Mouse (Mus musculus) MEL (cell line): ENCODE results near the gene Atf7.

Experiments
- CHD2 ChIP-seq: IDR thresholded peaks from 2 replicates; pipeline ENCODE4 v1.6.1; 2011; ENCODE audit warnings: low read length, improper control_type of control experiment
- CTCF ChIP-seq, 3 experiments: IDR thresholded peaks in 2 of 3; conservative IDR thresholded peaks in 1 of 3; 2 replicates each; pipeline ENCODE4 v1.5.1; 2011 to 2012; ENCODE audit warnings: low read length in 3 of 3, low read depth in 2 of 3, mild to moderate bottlenecking in 2 of 3, improper control_type of control experiment in 1 of 3, inconsistent platforms in 1 of 3, mixed read lengths in 1 of 3, moderate library complexity in 1 of 3; ENCODE audit not compliant: control insufficient read depth in 1 of 3, insufficient read depth in 1 of 3, poor library complexity in 1 of 3, severe bottlenecking in 1 of 3
- ELF1 ChIP-seq: IDR thresholded peaks from 2 replicates; pipeline ENCODE4 v1.6.1; 2014; ENCODE audit warnings: low read depth, mild to moderate bottlenecking, inconsistent platforms, low read length, improper control_type of control experiment, moderate library complexity
- EP300 ChIP-seq, 2 experiments: IDR thresholded peaks; 2 replicates each; pipeline ENCODE4 v1.6.1; 2011; ENCODE audit warnings: improper control_type of control experiment in 2 of 2, low read length in 2 of 2, low read depth in 1 of 2, mild to moderate bottlenecking in 1 of 2
- GATA1 ChIP-seq: IDR thresholded peaks from 2 replicates; pipeline ENCODE4 v1.6.1; 2011; ENCODE audit warnings: low read depth, low read length, improper control_type of control experiment
- POLR2AphosphoS2 ChIP-seq: IDR thresholded peaks from 2 replicates; pipeline ENCODE4 v1.6.1; 2011; ENCODE audit warnings: low read length, improper control_type of control experiment
- RCOR1 ChIP-seq: IDR thresholded peaks from 2 replicates; pipeline ENCODE4 v1.6.1; 2012; ENCODE audit warnings: low read depth, mild to moderate bottlenecking, inconsistent platforms, low read length, improper control_type of control experiment
- SIN3A ChIP-seq: IDR thresholded peaks from 2 replicates; pipeline ENCODE4 v1.6.1; 2012; ENCODE audit warnings: low read length, improper control_type of control experiment, inconsistent platforms
- TAL1 ChIP-seq: IDR thresholded peaks from 2 replicates; pipeline ENCODE4 v1.6.1; 2012; ENCODE audit warnings: mild to moderate bottlenecking, inconsistent platforms, low read length, moderate library complexity, mixed read lengths
- TBP ChIP-seq: IDR thresholded peaks from 2 replicates; pipeline ENCODE4 v1.8.0; 2011; ENCODE audit warnings: low read depth, low read length, improper control_type of control experiment
- USF1 ChIP-seq: IDR thresholded peaks from 2 replicates; pipeline ENCODE4 v1.6.1; 2014; ENCODE audit warnings: low read depth, mild to moderate bottlenecking, inconsistent platforms, low read length, improper control_type of control experiment, moderate library complexity

GRCm38 (mm10) chr15:102581205-102581604 lies 44.1 kb downstream of the Atf7 start:
- TF ChIP-seq CTCF (IDR thresholded peaks at IDR 0.05 in 2 of 3, conservative IDR thresholded peaks at IDR 0.05 in 1 of 3; ENCODE audit: control insufficient read depth in 1 of 3, insufficient read depth in 1 of 3, low read depth in 2 of 3, low read length in 3 of 3, poor library complexity in 1 of 3, severe bottlenecking in 1 of 3) (no peak), RCOR1 (peak; percentile 48; the same call in 1 of the 2 replicates), ELF1 (no peak), EP300 (IDR thresholded peaks at IDR 0.05; ENCODE audit: low read depth in 1 of 2, low read length in 2 of 2) (peak in 1 of 2 experiments; percentile 43; a peak in 1 of 4 replicates), POLR2AphosphoS2 (no peak), CHD2 (no peak), TAL1 (no peak), TBP (no peak), GATA1 (peak; percentile 82), USF1 (no peak), SIN3A (no peak)
